Mouse (Mus musculus): ENCODE data around the gene Atp10a. TPM values are rescaled to one million over a fixed set of nuclear protein-coding genes. Genes with fewer than 3 reads are reported as not detected.

Gene Atp10a
- polyA plus RNA-seq, 1 experiment: 3.0 TPM

GRCm38 (mm10) chr7:58633683-58634082 is 22.3 kb upstream of the Atp10a start:
- Histone ChIP-seq H3K4me3 (no peak overlapping the region), H3K27me3 (ENCODE audit: control insufficient read depth, insufficient read depth, insufficient read length) (no peaks in the 10 kb centered on the region), H3ac (ENCODE audit: control insufficient read depth, insufficient read length) (no peak overlapping the region), H3K36me3 (ENCODE audit: control insufficient read depth, insufficient read depth) (no peaks in the 10 kb centered on the region), H3K79me2 (ENCODE audit: control insufficient read depth, insufficient read depth) (no peaks in the 10 kb centered on the region), H3K4me2 (ENCODE audit: low read depth) (no peak overlapping the region)
- TF ChIP-seq TCF3 (IDR thresholded peaks at IDR 0.05; ENCODE audit: insufficient read length, low read depth): no peak
- TF ChIP-seq E2F4 (IDR thresholded peaks at IDR 0.05; ENCODE audit: insufficient read depth): no peak
- no peak for TF ChIP-seq SRF (IDR thresholded peaks at IDR 0.05; ENCODE audit: control insufficient read depth, insufficient read length, low read depth)
- no peak for TF ChIP-seq TCF12 (IDR thresholded peaks at IDR 0.05; ENCODE audit: insufficient read depth, poor library complexity, severe bottlenecking)
- TF ChIP-seq MAX (IDR thresholded peaks at IDR 0.05; ENCODE audit: low read depth): no peak
- no peak for TF ChIP-seq MYOD1 (IDR thresholded peaks at IDR 0.05; ENCODE audit: control insufficient read depth in 1 of 3, insufficient read length in 2 of 3, low read depth in 2 of 3)
- TF ChIP-seq USF1 (IDR thresholded peaks at IDR 0.05; ENCODE audit: low read depth): no peak
- no peak for TF ChIP-seq POLR2AphosphoS2 (IDR thresholded peaks at IDR 0.05; ENCODE audit: insufficient read length, low read depth)

- no peaks in the 10 kb centered on the region for H3K27me3 ChIP-seq (ENCODE audit: control insufficient read depth, insufficient read depth, insufficient read length)
- no peak overlapping the region for H3ac ChIP-seq (ENCODE audit: control insufficient read depth, insufficient read length)
- no peak overlapping the region for H3K4me2 ChIP-seq (ENCODE audit: low read depth)
- no peak overlapping the region for H3K4me3 ChIP-seq
- TF ChIP-seq E2F4 (IDR thresholded peaks at IDR 0.05; ENCODE audit: insufficient read depth) (no peak), POLR2A (IDR thresholded peaks at IDR 0.05; ENCODE audit: insufficient read length, low read depth) (no peak), CEBPB (IDR thresholded peaks at IDR 0.05; ENCODE audit: insufficient read depth, poor library complexity, severe bottlenecking) (no peak), REST (IDR thresholded peaks at IDR 0.05; ENCODE audit: insufficient read depth, insufficient read length) (no peak), POLR2AphosphoS2 (IDR thresholded peaks at IDR 0.05; ENCODE audit: insufficient read length, low read depth) (no peak)
- no peaks in the 10 kb centered on the region for H3K36me3 ChIP-seq (ENCODE audit: control insufficient read depth, insufficient read depth)
- H3K79me2 ChIP-seq (ENCODE audit: control insufficient read depth, insufficient read depth): no peaks in the 10 kb centered on the region
Measured at GRCm38 (mm10) chr7:58639676-58640075, 16.3 kb upstream of the Atp10a start.

GRCm38 (mm10) chr7:58640456-58640855 is 15.5 kb upstream of the Atp10a start:
- TF ChIP-seq MYOD1 (IDR thresholded peaks at IDR 0.05; ENCODE audit: control insufficient read depth in 1 of 3, insufficient read length in 2 of 3, low read depth in 2 of 3) (no peak), TCF3 (IDR thresholded peaks at IDR 0.05; ENCODE audit: insufficient read length, low read depth) (no peak), MYOG (IDR thresholded peaks at IDR 0.05; ENCODE audit: control insufficient read depth in 1 of 3, insufficient read depth in 1 of 3, insufficient read length in 2 of 3, low read depth in 2 of 3) (no peak)
- no peak overlapping the region for H3K4me2 ChIP-seq (ENCODE audit: low read depth)
- H3K79me2 ChIP-seq (ENCODE audit: control insufficient read depth, insufficient read depth): no peaks in the 10 kb centered on the region
- H3K36me3 ChIP-seq (ENCODE audit: control insufficient read depth, insufficient read depth): no peaks in the 10 kb centered on the region
- no peaks in the 10 kb centered on the region for H3K27me3 ChIP-seq (ENCODE audit: control insufficient read depth, insufficient read depth, insufficient read length)
- no peak overlapping the region for H3ac ChIP-seq (ENCODE audit: control insufficient read depth, insufficient read length)
- no peak overlapping the region for H3K4me3 ChIP-seq

GRCm38 (mm10) chr7:58641916-58642315 is 14.1 kb upstream of the Atp10a start:
- no peak for TF ChIP-seq E2F4 (IDR thresholded peaks at IDR 0.05; ENCODE audit: insufficient read depth)
- no peak for TF ChIP-seq SRF (IDR thresholded peaks at IDR 0.05; ENCODE audit: control insufficient read depth, insufficient read length, low read depth)
- no peak for TF ChIP-seq USF1 (IDR thresholded peaks at IDR 0.05; ENCODE audit: low read depth)
- no peak for TF ChIP-seq CEBPB (IDR thresholded peaks at IDR 0.05; ENCODE audit: insufficient read depth, poor library complexity, severe bottlenecking)
- TF ChIP-seq TCF12 (IDR thresholded peaks at IDR 0.05; ENCODE audit: insufficient read depth, poor library complexity, severe bottlenecking): no peak
- no peak for TF ChIP-seq MYOD1 (IDR thresholded peaks at IDR 0.05; ENCODE audit: control insufficient read depth in 1 of 3, insufficient read length in 2 of 3, low read depth in 2 of 3)
- no peak for TF ChIP-seq REST (IDR thresholded peaks at IDR 0.05; ENCODE audit: insufficient read depth, insufficient read length)
- no peak for TF ChIP-seq POLR2A (IDR thresholded peaks at IDR 0.05; ENCODE audit: insufficient read length, low read depth)
- TF ChIP-seq POLR2AphosphoS2 (IDR thresholded peaks at IDR 0.05; ENCODE audit: insufficient read length, low read depth): no peak
- no peak for TF ChIP-seq MYOG (IDR thresholded peaks at IDR 0.05; ENCODE audit: control insufficient read depth in 1 of 3, insufficient read depth in 1 of 3, insufficient read length in 2 of 3, low read depth in 2 of 3)
- no peak for TF ChIP-seq MAX (IDR thresholded peaks at IDR 0.05; ENCODE audit: low read depth)

GRCm38 (mm10) chr7:58647404-58647803 is 8.6 kb upstream of the Atp10a start:
- no peaks in the 10 kb centered on the region for H3K27me3 ChIP-seq (ENCODE audit: control insufficient read depth, insufficient read depth, insufficient read length)
- TF ChIP-seq TCF3 (IDR thresholded peaks at IDR 0.05; ENCODE audit: insufficient read length, low read depth): no peak
- no peak for TF ChIP-seq POLR2AphosphoS2 (IDR thresholded peaks at IDR 0.05; ENCODE audit: insufficient read length, low read depth)
- no peak for TF ChIP-seq MAX (IDR thresholded peaks at IDR 0.05; ENCODE audit: low read depth)
- no peak for TF ChIP-seq REST (IDR thresholded peaks at IDR 0.05; ENCODE audit: insufficient read depth, insufficient read length)
- TF ChIP-seq E2F4 (IDR thresholded peaks at IDR 0.05; ENCODE audit: insufficient read depth): no peak
- no peak for TF ChIP-seq CEBPB (IDR thresholded peaks at IDR 0.05; ENCODE audit: insufficient read depth, poor library complexity, severe bottlenecking)
- no peak for TF ChIP-seq TCF12 (IDR thresholded peaks at IDR 0.05; ENCODE audit: insufficient read depth, poor library complexity, severe bottlenecking)
- no peak for TF ChIP-seq POLR2A (IDR thresholded peaks at IDR 0.05; ENCODE audit: insufficient read length, low read depth)

More at GRCm38 (mm10) chr7:58641916-58642315, 14.1 kb upstream of the Atp10a start:
- Histone ChIP-seq H3ac (ENCODE audit: control insufficient read depth, insufficient read length) (no peak overlapping the region), H3K27me3 (ENCODE audit: control insufficient read depth, insufficient read depth, insufficient read length) (no peaks in the 10 kb centered on the region), H3K4me3 (no peak overlapping the region), H3K4me2 (ENCODE audit: low read depth) (no peak overlapping the region), H3K36me3 (ENCODE audit: control insufficient read depth, insufficient read depth) (no peaks in the 10 kb centered on the region), H3K79me2 (ENCODE audit: control insufficient read depth, insufficient read depth) (no peaks in the 10 kb centered on the region)

More at GRCm38 (mm10) chr7:58647404-58647803, 8.6 kb upstream of the Atp10a start:
- Histone ChIP-seq H3K4me2 (ENCODE audit: low read depth) (no peak overlapping the region), H3ac (ENCODE audit: control insufficient read depth, insufficient read length) (no peak overlapping the region), H3K4me3 (no peak overlapping the region), H3K79me2 (ENCODE audit: control insufficient read depth, insufficient read depth) (no peaks in the 10 kb centered on the region), H3K36me3 (ENCODE audit: control insufficient read depth, insufficient read depth) (no peaks in the 10 kb centered on the region)

Data from myocyte (in vitro differentiated cells).